Mouse (Mus musculus): Measurements from ENCODE around the gene Eif3g.
A peak's percentile ranks its signal among the peaks of the same experiment; 100 is the strongest.

DNA sequence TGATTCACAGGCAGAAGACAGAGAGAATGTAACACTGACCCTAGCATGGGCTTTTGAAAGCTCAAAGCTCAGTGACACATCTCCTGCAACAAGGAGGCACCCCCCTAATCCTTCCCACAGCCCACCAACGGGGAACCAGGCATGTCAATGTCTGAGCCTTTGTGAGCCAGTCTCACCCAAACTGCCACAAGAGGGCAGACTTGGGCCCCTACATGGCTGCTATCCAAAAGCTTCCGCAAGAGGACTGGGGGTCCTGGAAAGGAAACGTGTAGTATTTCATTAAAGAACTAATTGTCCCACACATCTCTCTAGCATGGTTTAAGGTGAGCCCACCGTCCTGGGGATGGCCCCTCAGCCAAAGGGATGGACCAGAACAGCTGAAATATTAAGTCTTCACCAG lies 36.6 kb downstream of the Eif3g start:
- TF ChIP-seq POLR2A (IDR thresholded peaks at IDR 0.05; ENCODE audit: low read depth, low read length) (peak; percentile 48; the same call in 1 of the 2 replicates), ZNF384 (IDR thresholded peaks at IDR 0.05; ENCODE audit: low read depth, low read length) (no peak), HCFC1 (IDR thresholded peaks at IDR 0.05; ENCODE audit: low read depth, low read length) (no peak), UBTF (IDR thresholded peaks at IDR 0.05; ENCODE audit: low read depth, low read length) (no peak), CHD1 (IDR thresholded peaks at IDR 0.05; ENCODE audit: low read depth, low read length) (no peak), CTCF (conservative IDR thresholded peaks at IDR 0.05 in 1 of 2, IDR thresholded peaks at IDR 0.05 in 1 of 2; ENCODE audit: low read depth in 2 of 2, low read length in 2 of 2) (peak; percentile 63 to 83), MAFK (IDR thresholded peaks at IDR 0.05; ENCODE audit: insufficient replicate concordance, low read length) (no peak), GABPA (IDR thresholded peaks at IDR 0.05; ENCODE audit: insufficient replicate concordance, low read depth, low read length) (no peak), USF1 (IDR thresholded peaks at IDR 0.05; ENCODE audit: low read depth, low read length) (no peak)
